Mouse (Mus musculus) bone marrow macrophage, adult 2 months (primary cell): Measurements from ENCODE around the gene Rcan2. TPM values are rescaled to one million over a fixed set of nuclear protein-coding genes. Genes with fewer than 3 reads are reported as not detected.

ENCODE experiments used
- H3K27ac ChIP-seq: 2 replicates; pipeline ENCODE4 v1.5.1; 2012; ENCODE audit warnings: low read depth, low read length; ENCODE audit not compliant: insufficient read depth
- H3K4me1 ChIP-seq: 2 replicates; pipeline ENCODE4 v1.6.1; 2012; ENCODE audit warnings: low read length; ENCODE audit not compliant: control insufficient read depth, insufficient read depth
- H3K4me3 ChIP-seq: 2 replicates; pipeline ENCODE4 v1.5.1; 2012; ENCODE audit warnings: mild to moderate bottlenecking, low read length, moderate library complexity; ENCODE audit not compliant: insufficient read depth
- CTCF ChIP-seq: IDR thresholded peaks from 2 replicates; pipeline ENCODE4 v1.5.1; 2012; ENCODE audit warnings: low read depth, mild to moderate bottlenecking, low read length, moderate library complexity
- POLR2A ChIP-seq: IDR thresholded peaks from 2 replicates; pipeline ENCODE4 v1.6.1; 2012; ENCODE audit warnings: mild to moderate bottlenecking, low read depth, low read length, borderline replicate concordance
- polyA plus RNA-seq: library from polyadenylated mRNA; stranded (reverse); fragments of >200 nt; gene quantifications from 2 replicates; pipeline ENCODE4 v1.2.4, GENCODE M21; 2012; ENCODE audit not compliant: missing spikeins, insufficient read depth, insufficient read length

Gene Rcan2
- polyA plus RNA-seq, 1 experiment: not detected

- TF ChIP-seq POLR2A: no peak
- TF ChIP-seq CTCF: no peak
- H3K4me3 ChIP-seq: no peak overlapping the region
- no peaks in the 10 kb centered on the region for H3K4me1 ChIP-seq
These were observed 287.1 kb downstream of the Rcan2 start for GRCm38 (mm10) chr17:44088226-44088625.

More at GRCm38 (mm10) chr17:44088226-44088625, 287.1 kb downstream of the Rcan2 start:
- H3K27ac ChIP-seq: no peak overlapping the region

Other genes with a start within 250 kb of the Rcan2 start
- 945 and 975 TPM in 2 replicates for gene Pla2g7, start 233.3 kb upstream of the Rcan2 start, polyA plus RNA-seq
- gene Tdrd6, start 171.1 kb upstream of the Rcan2 start, polyA plus RNA-seq: 0.08 TPM in 1 of 2 replicates, not detected in the other
- 6.5 and 6.6 TPM in 2 replicates for gene Slc25a27, start 134.1 kb upstream of the Rcan2 start, polyA plus RNA-seq
- 1.3 and 1.8 TPM in 2 replicates for gene Cyp39a1, start 133.9 kb upstream of the Rcan2 start, polyA plus RNA-seq